Mouse (Mus musculus): Measurements from ENCODE around the gene Atp6v0a1.

DNA sequence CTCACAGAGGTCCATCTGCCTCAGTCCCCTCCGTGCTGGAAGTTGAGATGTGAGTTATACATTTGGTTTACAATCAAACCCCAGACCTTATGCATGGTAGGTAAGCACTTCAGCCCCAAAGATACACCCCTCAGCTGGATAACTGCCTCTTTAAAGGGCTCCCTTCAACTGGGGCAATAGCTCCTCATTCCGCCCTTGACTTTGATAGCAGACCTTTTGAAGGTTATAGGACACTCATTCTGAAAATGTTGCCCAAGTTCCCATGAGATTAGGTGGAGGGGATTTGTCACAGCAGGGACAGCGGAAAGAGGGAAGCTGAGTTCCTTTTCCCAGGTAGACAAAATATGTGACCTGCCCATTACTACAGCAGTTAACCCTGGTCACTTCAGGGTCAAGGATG, 28.0 kb upstream of the Atp6v0a1 start:
- TF ChIP-seq CTCF (IDR thresholded peaks at IDR 0.05; ENCODE audit: low read depth, low read length) (no peak), POLR2A (IDR thresholded peaks at IDR 0.05; ENCODE audit: insufficient read depth, low read length) (no peak)
